Comparison of ENCODE assay signal across 9 mouse cellular contexts in genomic region chr14:77008238-77008637, GRCm38 (mm10). TPM values are rescaled to one million over a fixed set of nuclear protein-coding genes. Genes with fewer than 3 reads are reported as not detected.
DNase-seq lines count a peak whose midpoint lies in the region; ATAC-seq and TF ChIP-seq lines count a peak whose summit lies in the region.
"Had no signal": no experiment of that assay in that cellular context is flagged by ENCODE, and none has a peak within 500 bp of the region (broad histone marks: within the 10 kb centered on the region; RNA-seq: fewer than 3 reads in every experiment).

No protein-coding gene starts in this region.

- 22% methylated on average over 3 of the region's 3 CpGs for WGBS in forebrain, embryonic 15.5 days
- WGBS in lung, embryonic 14.5 days, result 11% methylated on average over 3 of the region's 3 CpGs

- no peaks in the 10 kb centered on the region for H3K27me3 ChIP-seq in forebrain, embryonic 15.5 days
- no peaks in the 10 kb centered on the region for H3K27me3 ChIP-seq in lung, embryonic 14.5 days (ENCODE audit: insufficient read depth, low read length)

- no peak overlapping the region for H3K9ac ChIP-seq in forebrain, embryonic 15.5 days (replicated peaks)
- H3K9ac ChIP-seq in lung, embryonic 14.5 days, result no peak overlapping the region

- ATAC-seq in forebrain, embryonic 15.5 days (replicated peaks), result peak; percentile 41; the same call in 1 of the 2 replicates
- ATAC-seq in lung, embryonic 14.5 days (ENCODE audit: insufficient read depth), result no peak

- 0 out of 2 replicates have a peak, but pooled peaks cover 5% of the 10 kb centered on the region for H3K4me1 ChIP-seq in forebrain, embryonic 15.5 days
- peaks cover 14% of the 10 kb centered on the region for H3K4me1 ChIP-seq in lung, embryonic 14.5 days (ENCODE audit: insufficient read depth)

- TF ChIP-seq CTCF in lung, embryonic 14.5 days (IDR thresholded peaks at IDR 0.05; ENCODE audit: low read depth), result peak; percentile 84

- no peak overlapping the region for H3K4me2 ChIP-seq in forebrain, embryonic 15.5 days (replicated peaks)
- H3K4me2 ChIP-seq in lung, embryonic 14.5 days, result no peak overlapping the region

- peak; percentile 91 for DNase-seq in NIH3T3 (ENCODE audit: low read depth)
- peak; percentile 21 for DNase-seq in c-Kit-positive CD71-positive TER-119-positive erythroid progenitor cells, embryonic 14.5 days (ENCODE audit: low spot score)
- peak; percentile 82 for DNase-seq in heart, postnatal 4 days
- peak; percentile 26 to 89 for DNase-seq in layer of hippocampus, adult 18-20 months (ENCODE audit: low spot score in 2 of 2)
- DNase-seq in lung, embryonic 14.5 days, result peak; percentile 90
- DNase-seq in retina, embryonic 14.5 days (ENCODE audit: low spot score), result peak; percentile 82
- peak; percentile 51 to 68 for DNase-seq in urinary bladder, postnatal 36 days (ENCODE audit: low spot score in 2 of 2)

- no peaks in the 10 kb centered on the region for H3K36me3 ChIP-seq in forebrain, embryonic 15.5 days
- no peaks in the 10 kb centered on the region for H3K36me3 ChIP-seq in lung, embryonic 14.5 days (ENCODE audit: insufficient read depth)

- no peaks in the 10 kb centered on the region for H3K9me3 ChIP-seq in forebrain, embryonic 15.5 days
- no peaks in the 10 kb centered on the region for H3K9me3 ChIP-seq in lung, embryonic 14.5 days (ENCODE audit: low read depth, low read length)
- H3K9me3 ChIP-seq: megakaryocyte, embryonic 14.5 days had no signal

- no peak overlapping the region for H3K4me3 ChIP-seq in forebrain, embryonic 15.5 days
- H3K4me3 ChIP-seq in lung, embryonic 14.5 days (ENCODE audit: low read depth, low read length), result no peak overlapping the region
- H3K4me3 ChIP-seq: megakaryocyte, embryonic 14.5 days had no signal

- no peak overlapping the region for H3K27ac ChIP-seq in forebrain, embryonic 15.5 days (replicated peaks)
- H3K27ac ChIP-seq in lung, embryonic 14.5 days (ENCODE audit: low read depth), result no peak overlapping the region

RNA-seq across cellular contexts. Expression of gene Ccdc122, which starts 28.3 kb away (rescaled TPM):
- polyA plus RNA-seq in forebrain, embryonic 15.5 days (2015; fragmentation: Nextera tagmentation; extraction: Ambion mirVana), result 0.57 and 0.66 TPM in 2 replicates
- 1 to 10 TPM; 1.6 to 1.7 TPM for total RNA-seq in heart, postnatal 4 days (2021)
- 1 to 10 TPM; 1.5 to 2.0 TPM for total RNA-seq in layer of hippocampus, adult 18-20 months (2021)
- polyA plus RNA-seq in lung, embryonic 14.5 days (2014; fragmentation: Nextera tagmentation; extraction: Ambion mirVana), result 4.9 and 7.0 TPM in 2 replicates

RNA-seq across cellular contexts. Expression of gene Lacc1, which starts 28.5 kb away (rescaled TPM):
- 1.5 and 1.7 TPM in 2 replicates for polyA plus RNA-seq in forebrain, embryonic 15.5 days (2015; fragmentation: Nextera tagmentation; extraction: Ambion mirVana)
- total RNA-seq in heart, postnatal 4 days (2021), result 1 to 10 TPM; 7.2 to 8.4 TPM
- total RNA-seq in layer of hippocampus, adult 18-20 months (2021), result 1 to 10 TPM; 4.6 to 4.8 TPM
- polyA plus RNA-seq in lung, embryonic 14.5 days (2014; fragmentation: Nextera tagmentation; extraction: Ambion mirVana), result 14.6 and 16.6 TPM in 2 replicates

Comparison
In these comparisons a context has a peak if more than half of its experiments do, and no peak if none do; other contexts are left out.
1. DNase-seq: peak in every context shown above with its lines; median percentile 91 in NIH3T3; 90 in lung, embryonic 14.5 days; 82 in heart, postnatal 4 days; 82 in retina, embryonic 14.5 days; 60 in urinary bladder, postnatal 36 days; 58 in layer of hippocampus, adult 18-20 months; 21 in c-Kit-positive CD71-positive TER-119-positive erythroid progenitor cells, embryonic 14.5 days.